Mouse (Mus musculus): ENCODE data around the gene Chd3. TPM values are rescaled to one million over a fixed set of nuclear protein-coding genes. Genes with fewer than 3 reads are reported as not detected.

Chd3 gene
- 39.9 and 44.1 TPM in 2 replicates for polyA plus RNA-seq (2015; fragmentation: Nextera tagmentation; extraction: Ambion mirVana)

DNA sequence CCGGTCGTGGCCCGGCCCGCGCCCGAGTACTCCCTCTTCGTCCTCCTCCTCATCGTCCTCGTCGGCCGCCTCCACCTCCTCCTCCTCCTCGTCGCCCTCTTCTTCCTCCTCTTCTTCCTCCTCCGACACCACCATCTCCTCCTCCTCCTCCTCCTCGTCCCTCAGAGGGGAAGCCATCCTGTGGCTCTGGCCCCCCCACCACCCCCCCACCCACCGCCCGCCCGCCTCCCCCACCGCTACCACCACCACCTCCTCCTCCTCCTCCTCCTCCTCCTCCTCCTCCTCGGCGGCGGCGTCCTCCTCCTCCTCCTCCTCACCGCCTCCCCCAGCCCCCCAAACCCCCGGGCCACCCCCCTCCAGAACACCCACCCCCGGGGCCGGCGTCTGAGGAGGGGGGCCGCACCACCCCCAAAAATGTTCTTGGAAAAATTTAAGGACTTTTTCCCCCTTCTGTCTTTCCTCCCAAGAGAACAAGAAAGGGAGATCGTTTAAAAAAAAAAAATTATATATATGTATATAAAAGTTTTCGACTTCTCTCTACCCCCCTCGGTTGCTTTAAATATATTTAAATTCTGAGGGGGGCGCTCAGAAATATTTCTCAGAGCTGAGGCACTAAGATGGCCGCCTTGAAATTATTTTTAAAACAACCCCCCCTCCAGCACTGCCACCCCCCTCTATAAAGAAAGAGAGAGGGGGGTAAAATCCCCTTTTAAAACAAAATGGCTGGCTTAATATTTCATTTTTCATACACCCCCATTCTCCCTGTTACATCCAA is at the start of gene Chd3:
TSS of gene Chd3 (minus strand) at position 192 of the 775 bp plus-strand sequence.
- no peaks in the 10 kb centered on the region for H3K27me3 ChIP-seq (replicated peaks)
- peaks cover 49% of the 10 kb centered on the region for H3K4me1 ChIP-seq (replicated peaks)
- 1% methylated on average over 23 of the region's 34 CpGs for WGBS
- no peaks in the 10 kb centered on the region for H3K9me3 ChIP-seq
- ATAC-seq = no peak
- H3K36me3 ChIP-seq = no peaks in the 10 kb centered on the region
- H3K4me2 ChIP-seq (replicated peaks) = peak within 1 kb of the TSS; percentile 91
- H3K27ac ChIP-seq = peak within 1 kb of the TSS; percentile 99
- peak within 1 kb of the TSS; percentile 100 for H3K9ac ChIP-seq
- peak within 1 kb of the TSS; percentile 87 for H3K4me3 ChIP-seq (replicated peaks)

DNA sequence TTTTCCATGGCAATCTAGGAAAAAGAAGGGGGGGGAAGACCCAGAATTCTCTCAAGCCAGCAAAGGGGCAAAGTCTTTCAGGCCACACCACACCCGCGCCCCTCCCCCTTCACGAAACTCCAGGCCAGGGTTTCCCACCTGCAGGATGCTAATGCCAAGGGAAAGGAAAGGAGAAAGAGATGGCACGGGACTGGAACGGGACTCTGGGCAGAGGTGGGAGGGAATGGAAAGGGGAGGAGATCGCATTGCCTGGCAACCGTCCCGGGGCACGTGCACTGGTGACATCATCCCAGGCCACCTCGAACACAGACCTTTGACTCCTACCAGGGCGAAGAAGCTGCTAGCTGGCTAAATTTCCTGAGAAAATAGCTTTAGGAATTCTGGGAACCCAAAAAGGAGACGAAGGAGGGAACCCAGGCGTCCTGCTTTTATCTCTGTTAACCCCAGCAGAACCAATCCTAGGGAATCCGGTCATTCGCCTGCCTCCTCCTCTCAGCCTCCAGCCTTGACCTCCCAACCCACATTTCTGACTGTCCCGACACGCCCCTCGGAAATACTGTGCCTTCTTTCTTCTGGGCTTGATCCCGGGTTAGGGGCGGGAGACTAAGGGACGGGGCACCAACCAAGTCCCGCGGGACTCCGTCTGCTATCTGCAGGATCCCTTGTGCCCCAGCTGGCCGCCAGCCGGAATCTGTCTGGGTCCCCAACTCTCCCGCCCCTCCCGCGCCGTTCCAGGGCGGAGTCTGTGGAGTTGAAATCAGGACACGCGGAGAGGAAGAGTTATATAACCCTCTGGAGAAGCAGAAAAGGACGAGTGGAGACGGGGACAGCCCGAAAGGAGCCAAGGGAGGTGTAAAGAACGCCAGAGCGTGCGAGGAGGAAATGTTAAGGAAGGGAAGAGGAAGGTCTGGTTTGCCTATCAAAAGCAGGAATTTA is 48.5 kb upstream of the Chd3 start:
- WGBS = under 1% methylated on average over 39 of the region's 39 CpGs
- Histone ChIP-seq H3K36me3 (no peaks in the 10 kb centered on the region), H3K4me1 (replicated peaks) (peaks cover 59% of the 10 kb centered on the region), H3K27ac (peak overlapping the region; percentile 98), H3K4me3 (replicated peaks) (peak overlapping the region; percentile 53), H3K4me2 (replicated peaks) (peak overlapping the region; percentile 97), H3K9me3 (no peaks in the 10 kb centered on the region), H3K27me3 (replicated peaks) (peaks cover 14% of the 10 kb centered on the region; the same call in 1 of the 2 replicates), H3K9ac (peak overlapping the region; percentile 59)
- ATAC-seq = peak; percentile 66

DNA sequence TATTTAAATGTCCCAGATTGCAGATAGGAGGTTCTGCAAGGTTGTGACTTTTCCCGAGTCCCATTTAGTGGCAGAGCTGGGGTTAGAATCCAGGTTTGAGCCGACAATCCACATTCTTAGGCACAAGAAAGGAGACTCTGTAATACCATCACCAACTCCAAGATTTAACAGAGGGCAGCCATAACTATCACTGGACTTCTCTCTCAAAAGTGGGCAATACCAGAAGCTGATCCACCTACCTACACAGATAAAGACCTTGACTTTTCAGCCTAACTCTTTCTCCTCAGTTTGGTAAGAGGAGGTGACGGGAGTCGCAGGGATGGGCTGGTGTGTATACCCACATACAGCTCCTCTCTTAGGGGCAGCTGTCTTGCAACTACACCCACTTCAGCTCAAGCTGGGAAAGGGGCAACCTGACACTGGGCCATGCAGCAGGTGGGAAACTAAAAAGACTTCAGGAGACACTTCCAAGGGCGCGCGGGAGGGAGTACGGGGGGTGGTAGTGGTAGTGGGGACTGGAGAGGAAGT is 47.8 kb upstream of the Chd3 start:
- peak overlapping the region; percentile 98 for H3K27ac ChIP-seq
- H3K9me3 ChIP-seq = no peaks in the 10 kb centered on the region
- H3K27me3 ChIP-seq (replicated peaks) = peaks cover 9% of the 10 kb centered on the region; the same call in 1 of the 2 replicates
- peak overlapping the region; percentile 97 for H3K4me2 ChIP-seq (replicated peaks)
- peak overlapping the region; percentile 53 for H3K4me3 ChIP-seq (replicated peaks)
- 3% methylated on average over 8 of the region's 8 CpGs for WGBS
- H3K9ac ChIP-seq = peak overlapping the region; percentile 41
- peaks cover 66% of the 10 kb centered on the region for H3K4me1 ChIP-seq (replicated peaks)
- no peak; the same call in 1 of the 2 replicates for ATAC-seq
- no peaks in the 10 kb centered on the region for H3K36me3 ChIP-seq

DNA sequence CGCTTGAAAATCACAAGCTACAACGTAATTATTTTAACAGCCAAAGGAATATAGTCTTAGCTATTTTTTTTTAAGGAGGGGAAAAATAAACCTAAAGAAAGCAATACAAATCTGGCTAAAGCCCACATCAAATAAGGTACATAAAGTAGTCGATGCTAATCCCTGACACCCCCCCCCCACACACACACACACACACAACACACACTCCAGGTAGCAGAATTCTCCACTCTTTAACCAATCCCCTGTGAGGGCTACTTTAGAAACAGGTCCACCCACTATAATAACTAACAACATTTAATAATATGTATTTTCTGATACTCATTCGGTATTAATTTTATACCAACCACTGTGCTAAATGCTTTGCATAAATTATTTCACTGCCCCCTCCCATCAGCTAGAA is 47.3 kb upstream of the Chd3 start:
- no peaks in the 10 kb centered on the region for H3K36me3 ChIP-seq
- no peak overlapping the region; the same call in 1 of the 2 replicates for H3K9ac ChIP-seq
- peak overlapping the region; percentile 58 for H3K4me3 ChIP-seq (replicated peaks)
- H3K27ac ChIP-seq = peak overlapping the region; percentile 98
- peaks cover 70% of the 10 kb centered on the region for H3K4me1 ChIP-seq (replicated peaks)
- peaks cover 7% of the 10 kb centered on the region; the same call in 1 of the 2 replicates for H3K27me3 ChIP-seq (replicated peaks)
- under 1% methylated on average over 4 of the region's 4 CpGs for WGBS
- peak overlapping the region; percentile 97 for H3K4me2 ChIP-seq (replicated peaks)
- no peak for ATAC-seq
- H3K9me3 ChIP-seq = no peaks in the 10 kb centered on the region

DNA sequence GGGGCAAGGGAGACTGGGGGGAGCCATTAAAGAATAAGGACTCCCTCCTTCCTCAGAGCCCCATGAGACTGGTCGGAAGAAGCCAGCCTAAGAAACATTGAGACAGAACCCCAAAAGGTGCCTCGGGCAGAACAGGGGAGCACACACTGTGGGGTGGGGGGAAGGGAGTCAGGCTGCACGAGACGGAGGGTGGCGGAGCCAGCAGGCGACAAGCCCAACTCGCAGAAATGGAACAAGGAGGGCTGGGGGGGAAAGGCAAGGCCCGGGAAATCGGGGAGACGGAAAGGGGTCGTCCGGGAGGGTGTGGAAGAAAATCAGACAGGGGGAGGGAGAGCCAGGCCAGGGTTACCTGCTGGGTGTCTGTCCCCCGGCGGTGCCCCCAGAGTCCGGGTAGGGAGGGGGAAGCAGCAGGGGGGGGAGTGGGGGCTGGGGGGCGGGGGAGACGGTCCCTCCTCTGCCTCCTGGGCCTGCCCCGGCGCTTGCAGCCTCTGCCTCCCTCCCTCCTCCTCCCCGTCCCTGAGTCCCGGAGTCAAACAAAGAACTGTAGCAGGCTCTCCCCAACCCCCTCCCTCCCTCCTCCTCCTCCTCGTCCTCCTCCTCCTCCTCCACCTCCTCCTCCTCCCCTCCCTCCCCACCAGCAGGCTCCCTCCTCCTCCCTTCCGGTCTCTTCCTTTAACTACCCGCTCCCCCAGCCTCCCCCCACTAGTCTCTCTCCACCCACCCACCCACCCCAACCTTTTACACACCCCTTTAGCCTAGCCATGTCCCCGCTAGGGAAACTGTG is 46.7 kb upstream of the Chd3 start:
- H3K36me3 ChIP-seq = no peaks in the 10 kb centered on the region
- no peak for ATAC-seq
- peak overlapping the region; percentile 58 for H3K4me3 ChIP-seq (replicated peaks)
- 1% methylated on average over 18 of the region's 25 CpGs for WGBS
- peak overlapping the region; percentile 99 for H3K27ac ChIP-seq
- H3K27me3 ChIP-seq (replicated peaks) = peaks cover under 1% of the 10 kb centered on the region; the same call in 1 of the 2 replicates
- H3K4me1 ChIP-seq (replicated peaks) = peaks cover 66% of the 10 kb centered on the region
- H3K4me2 ChIP-seq (replicated peaks) = peak overlapping the region; percentile 97
- H3K9ac ChIP-seq = peak overlapping the region; percentile 74
- no peaks in the 10 kb centered on the region for H3K9me3 ChIP-seq

DNA sequence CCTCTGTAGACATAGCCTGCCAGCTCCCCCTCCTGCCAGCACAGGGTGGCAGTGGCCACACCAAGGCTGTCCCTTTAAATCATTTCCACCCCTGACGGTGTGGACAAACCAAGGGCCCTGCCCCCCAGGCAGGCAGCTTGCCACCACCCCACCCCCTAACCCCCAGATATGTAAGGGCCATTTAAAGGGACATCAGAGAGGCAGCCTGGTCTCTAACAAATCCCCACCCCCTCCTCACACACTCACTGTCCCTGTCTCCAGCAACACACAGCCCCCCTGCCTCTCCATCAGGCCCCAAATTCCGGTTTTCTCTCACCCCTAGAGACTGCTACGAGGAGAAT is 46.1 kb upstream of the Chd3 start:
- Histone ChIP-seq H3K27me3 (replicated peaks) (no peaks in the 10 kb centered on the region), H3K4me1 (replicated peaks) (peaks cover 60% of the 10 kb centered on the region), H3K4me3 (replicated peaks) (peak overlapping the region; percentile 58), H3K4me2 (replicated peaks) (peak overlapping the region; percentile 92), H3K36me3 (no peaks in the 10 kb centered on the region), H3K9me3 (no peaks in the 10 kb centered on the region), H3K27ac (peak overlapping the region; percentile 99), H3K9ac (peak overlapping the region; percentile 74)
- ATAC-seq = no peak
- 1% methylated on average over 3 of the region's 3 CpGs for WGBS

DNA sequence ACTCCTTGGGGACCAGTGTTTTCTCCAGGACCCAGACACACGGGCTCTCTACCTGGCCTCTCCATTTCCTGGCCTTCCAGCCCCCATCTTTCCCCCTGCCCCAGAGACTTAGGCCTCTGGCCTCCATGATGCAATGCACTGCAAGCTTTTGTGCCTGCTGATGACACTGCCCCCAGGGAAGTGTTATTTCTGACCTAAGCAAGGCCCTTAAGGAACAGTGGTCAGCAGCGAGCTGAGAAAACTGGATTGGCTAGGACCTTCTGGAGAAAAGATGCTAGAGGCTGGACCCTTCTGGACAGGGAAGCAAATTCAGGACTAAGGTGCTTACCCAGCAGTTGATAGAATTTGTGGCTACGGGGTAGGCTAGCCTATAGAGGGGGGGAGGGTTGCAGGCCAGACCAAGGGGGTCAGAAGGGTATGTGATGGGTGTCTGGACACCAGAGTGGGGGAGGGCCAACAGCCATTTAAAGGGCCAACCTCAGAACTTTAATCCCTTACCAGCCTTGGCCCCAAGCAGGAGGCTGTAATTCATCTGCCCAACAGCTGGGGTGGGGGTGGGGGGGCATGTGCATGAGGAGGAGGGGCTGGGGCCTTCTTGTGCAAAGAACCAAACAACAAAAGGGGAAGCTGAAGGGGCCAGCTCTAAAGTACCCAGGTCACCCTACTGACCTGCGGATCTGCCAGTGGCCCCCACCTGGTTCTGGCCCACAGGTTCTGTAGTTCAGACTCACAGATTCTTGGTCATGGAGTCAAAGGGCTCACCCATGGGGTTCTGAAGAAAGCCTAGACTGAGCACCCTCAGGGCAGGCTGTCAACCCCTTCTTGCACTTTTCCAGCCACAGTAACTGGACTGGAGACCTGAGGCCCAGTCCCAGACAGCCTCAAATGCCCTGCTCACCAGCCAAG is 45.5 kb upstream of the Chd3 start:
- Histone ChIP-seq H3K4me2 (replicated peaks) (peak overlapping the region; percentile 92), H3K36me3 (no peaks in the 10 kb centered on the region), H3K4me1 (replicated peaks) (peaks cover 55% of the 10 kb centered on the region), H3K9ac (peak overlapping the region; percentile 74), H3K4me3 (replicated peaks) (peak overlapping the region; percentile 58), H3K27me3 (replicated peaks) (no peaks in the 10 kb centered on the region), H3K9me3 (no peaks in the 10 kb centered on the region), H3K27ac (peak overlapping the region; percentile 99)
- ATAC-seq = no peak
- WGBS = 16% methylated on average over 4 of the region's 4 CpGs

DNA sequence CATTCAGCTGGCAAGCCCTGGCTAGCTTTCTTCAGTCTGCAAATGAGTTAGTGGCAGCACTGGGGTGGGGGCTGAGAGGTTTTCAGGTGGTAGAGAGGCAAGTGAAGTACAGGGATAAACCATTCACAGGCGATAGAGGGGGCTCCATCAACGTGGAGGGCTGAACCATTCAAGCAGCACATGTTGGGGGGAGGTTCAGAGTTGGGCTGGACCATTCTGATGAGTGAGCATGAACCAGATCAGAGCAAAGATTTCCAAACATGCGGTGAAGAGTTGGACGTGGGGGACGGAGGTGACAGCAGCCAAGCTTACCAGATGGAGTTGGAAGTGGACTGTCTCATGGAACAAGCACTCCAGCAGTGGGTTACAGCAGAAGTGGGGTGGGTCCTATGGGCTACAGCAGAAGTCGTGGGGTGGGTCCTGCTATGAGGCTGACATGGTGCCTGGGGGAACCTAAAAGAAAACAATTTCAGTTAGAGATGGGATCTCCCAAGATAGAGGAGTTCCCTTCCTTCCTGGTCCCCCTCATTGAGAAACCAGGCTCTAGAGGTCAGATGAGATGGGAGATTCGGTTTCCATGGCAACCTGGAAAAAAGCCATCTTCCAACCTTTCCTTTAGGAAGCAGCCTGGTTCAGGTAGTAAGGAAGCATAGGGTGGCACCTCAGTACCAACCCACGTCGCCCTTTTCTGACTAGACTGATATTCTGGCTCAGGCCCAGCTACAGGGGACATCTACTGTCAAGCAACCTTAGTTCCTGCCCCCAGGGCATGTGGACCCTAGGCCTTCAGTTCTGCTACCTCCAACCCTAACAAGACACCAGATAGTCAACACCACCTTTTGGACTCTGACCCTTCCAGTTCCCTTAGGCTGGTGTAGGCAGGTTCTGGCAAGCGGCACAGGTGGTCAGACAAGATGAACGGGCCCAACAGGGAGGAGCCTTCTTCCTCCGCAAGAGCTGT is 44.3 kb upstream of the Chd3 start, which contains the start of gene Kdm6b:
TSS of gene Kdm6b (minus strand) at position 455 of the 961 bp plus-strand sequence.
- peak within 1 kb of the TSS; percentile 58 for H3K4me3 ChIP-seq (replicated peaks)
- whole genome bisulfite sequencing = 33% methylated on average over 12 of the region's 12 CpGs
- H3K4me1 ChIP-seq (replicated peaks) = peaks cover 49% of the 10 kb centered on the region
- peak within 1 kb of the TSS; percentile 92 for H3K4me2 ChIP-seq (replicated peaks)
- H3K36me3 ChIP-seq = no peaks in the 10 kb centered on the region
- no peaks in the 10 kb centered on the region for H3K9me3 ChIP-seq
- H3K27ac ChIP-seq = peak within 1 kb of the TSS; percentile 99
- H3K9ac ChIP-seq = peak within 1 kb of the TSS; percentile 74
- no peak for ATAC-seq
- H3K27me3 ChIP-seq (replicated peaks) = no peaks in the 10 kb centered on the region

DNA sequence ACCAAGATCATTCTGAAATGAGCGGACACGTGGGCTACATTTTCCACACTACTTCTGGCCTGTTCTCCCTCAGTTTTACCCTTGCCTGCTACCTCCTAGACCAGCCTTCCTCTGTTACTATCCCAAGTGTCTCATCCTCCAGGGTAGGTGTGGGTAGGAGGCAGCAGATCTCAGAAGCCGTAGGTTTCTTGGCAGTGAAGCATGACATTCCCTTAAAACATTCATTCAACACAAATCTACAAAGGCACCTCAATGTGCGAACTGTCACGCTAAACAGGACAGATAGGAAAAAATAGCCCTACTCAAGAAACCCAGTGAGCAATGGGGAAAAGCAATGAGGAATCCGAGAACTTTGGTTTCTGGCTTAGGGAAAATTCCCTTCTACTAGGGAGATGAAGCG is 43.3 kb upstream of the Chd3 start:
- Histone ChIP-seq H3K27ac (peak overlapping the region; percentile 99; the same call in 1 of the 2 replicates), H3K36me3 (peaks cover 5% of the 10 kb centered on the region; the same call in 1 of the 2 replicates), H3K9ac (0 out of 2 replicates have a peak overlapping the region, but pooled peaks have one; percentile 20), H3K27me3 (replicated peaks) (no peaks in the 10 kb centered on the region), H3K9me3 (no peaks in the 10 kb centered on the region), H3K4me3 (replicated peaks) (peak overlapping the region; percentile 74; the same call in 1 of the 2 replicates), H3K4me2 (replicated peaks) (peak overlapping the region; percentile 92), H3K4me1 (replicated peaks) (peaks cover 52% of the 10 kb centered on the region)
- 56% methylated on average over 7 of the region's 7 CpGs for WGBS
- no peak for ATAC-seq

Measured in intestine, embryonic 15.5 days (tissue).